Mouse (Mus musculus) CH12.LX (cell line): ENCODE measurements around the gene Cmklr1.

Experiments
- CTCF ChIP-seq, 2 experiments: IDR thresholded peaks in 1 of 2; conservative IDR thresholded peaks in 1 of 2; 2 replicates each; pipeline ENCODE4 v1.5.1; 2011 to 2012; ENCODE audit warnings: low read depth in 2 of 2, low read length in 2 of 2, improper control_type of control experiment in 1 of 2, inconsistent platforms in 1 of 2, mild to moderate bottlenecking in 1 of 2, moderate library complexity in 1 of 2
- JUN ChIP-seq: IDR thresholded peaks from 2 replicates; pipeline ENCODE4 v1.6.1; 2011; ENCODE audit warnings: low read depth, mild to moderate bottlenecking, low read length, improper control_type of control experiment, moderate library complexity; ENCODE audit not compliant: insufficient read depth
- MAX ChIP-seq: IDR thresholded peaks from 2 replicates; pipeline ENCODE4 v1.6.1; 2011; ENCODE audit warnings: low read length, improper control_type of control experiment
- POLR2A ChIP-seq: IDR thresholded peaks from 2 replicates; pipeline ENCODE4 v1.6.1; 2011; ENCODE audit warnings: low read depth, mild to moderate bottlenecking, improper control_type of control experiment, low read length
- RCOR1 ChIP-seq: conservative IDR thresholded peaks from 2 replicates; pipeline ENCODE4 v1.6.1; 2012; ENCODE audit warnings: low read depth, mild to moderate bottlenecking, inconsistent platforms, low read length, improper control_type of control experiment
- USF2 ChIP-seq: conservative IDR thresholded peaks from 2 replicates; pipeline ENCODE4 v1.6.1; 2011; ENCODE audit warnings: low read depth, low read length, improper control_type of control experiment

DNA sequence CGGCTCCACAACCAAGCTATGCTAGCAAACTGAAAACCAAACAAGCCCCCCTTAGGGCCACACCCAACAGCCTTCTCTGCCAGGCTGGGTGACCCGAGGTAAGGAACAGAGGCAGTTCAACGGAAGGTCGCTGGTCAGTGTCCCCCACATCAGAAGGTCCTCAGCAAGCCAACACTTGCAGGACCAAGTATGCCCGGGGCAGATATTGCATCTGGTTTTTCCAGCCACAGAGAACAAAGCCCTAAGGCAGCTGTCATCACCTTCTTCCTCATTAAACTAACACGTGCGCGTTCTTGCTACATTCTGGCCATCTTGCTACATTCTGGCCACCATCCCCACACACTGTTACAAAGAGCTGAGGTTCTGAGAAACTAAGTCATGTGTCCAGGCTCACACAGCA lies 23.9 kb downstream of the Cmklr1 start:
- TF ChIP-seq USF2, result no peak
- no peak for TF ChIP-seq POLR2A
- TF ChIP-seq RCOR1, result no peak
- TF ChIP-seq MAX, result no peak
- TF ChIP-seq CTCF (conservative IDR thresholded peaks at IDR 0.05 in 1 of 2, IDR thresholded peaks at IDR 0.05 in 1 of 2; ENCODE audit: low read depth in 2 of 2, low read length in 2 of 2), result no peak
- TF ChIP-seq JUN, result no peak
